Mouse (Mus musculus) adrenal gland, postnatal 25 days (tissue): ENCODE data around the gene Capn11. TPM values are rescaled to one million over a fixed set of nuclear protein-coding genes. Genes with fewer than 3 reads are reported as not detected.

ENCODE experiments used
- DNase-seq: peaks from one replicate; pipeline ENCODE4 v3.0.0; 2021; ENCODE audit warnings: mixed read lengths
- total RNA-seq: library from RNA; stranded (reverse); gene quantifications from 2 replicates; pipeline ENCODE4 v1.2.3, GENCODE M21; 2021

Gene Capn11
- total RNA-seq, 1 experiment from 2014 or later: 0.46 TPM

DNA sequence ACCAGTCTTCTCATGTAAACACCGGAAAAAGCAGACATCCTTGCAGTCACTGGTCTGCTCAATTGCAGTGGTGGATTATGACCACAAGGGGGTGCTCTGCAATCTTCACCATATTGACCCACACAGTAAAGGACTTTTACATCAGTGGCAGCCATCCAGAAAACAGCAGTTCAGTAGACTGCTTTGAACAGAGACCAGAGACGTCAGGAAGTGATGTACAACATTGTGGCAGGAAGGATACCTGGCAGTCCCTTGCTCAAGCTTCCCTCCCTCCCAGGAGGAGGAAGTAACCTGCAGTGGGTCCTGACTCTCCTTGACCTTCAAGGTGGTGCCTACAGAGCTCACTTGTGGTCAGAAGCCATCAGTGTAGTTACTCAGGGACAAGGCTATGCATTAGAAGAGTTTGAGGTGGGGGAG lies 77.5 kb downstream of the Capn11 start:
- peak; percentile 59 for DNase-seq

DNA sequence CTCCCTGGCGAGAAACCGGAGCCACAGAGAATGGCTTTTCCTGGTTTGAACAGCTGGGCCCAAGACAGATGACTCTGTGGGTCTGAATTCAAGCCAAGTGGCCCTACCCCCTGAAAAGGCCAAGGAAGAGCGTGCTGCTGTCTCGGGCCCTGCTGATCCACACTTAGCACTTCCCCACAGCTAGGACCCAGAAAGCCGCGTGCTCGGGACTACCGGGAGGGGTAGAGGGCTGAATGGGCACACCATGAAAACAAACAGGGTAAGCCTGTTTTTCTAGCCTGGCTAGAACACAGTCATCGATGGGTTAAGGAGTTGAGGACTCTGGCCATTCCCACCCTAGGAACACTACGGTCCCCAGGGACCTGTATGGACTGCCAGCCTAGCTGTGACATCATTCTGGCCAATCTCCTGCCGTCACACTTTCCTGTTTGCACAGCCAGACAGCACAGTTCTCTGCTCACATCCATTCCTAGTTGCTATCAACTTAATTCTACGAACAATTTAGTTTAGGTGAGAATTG lies 78.1 kb downstream of the Capn11 start:
- DNase-seq: peak; percentile 31

Other genes with a start within 250 kb of the Capn11 start
- 42.3 and 44.1 TPM in 2 replicates for gene Cdc5l, start 225.6 kb downstream of the Capn11 start, total RNA-seq
- gene Spats1, start 183.9 kb downstream of the Capn11 start, total RNA-seq: 0.24 TPM in 1 of 2 replicates, not detected in the other
- 17.1 and 19.6 TPM in 2 replicates for gene Aars2, start 152.5 kb downstream of the Capn11 start, total RNA-seq
- gene Tcte1, start 135.9 kb downstream of the Capn11 start, total RNA-seq: not detected in 2 replicates
- gene Tmem151b, start 109.6 kb downstream of the Capn11 start, total RNA-seq: 0.15 and 0.19 TPM in 2 replicates
- gene Nfkbie, start 103.6 kb downstream of the Capn11 start, total RNA-seq: 3.1 and 3.6 TPM in 2 replicates
- gene Slc35b2, start 95.5 kb downstream of the Capn11 start, total RNA-seq: 59.6 and 74.2 TPM in 2 replicates
- gene Hsp90ab1, start 86.1 kb downstream of the Capn11 start, total RNA-seq: 1,940 and 2,378 TPM in 2 replicates
- gene Slc29a1, start 59.7 kb downstream of the Capn11 start, total RNA-seq: 151 and 173 TPM in 2 replicates
- gene Mymx, start 57.2 kb downstream of the Capn11 start, total RNA-seq: not detected in 2 replicates
- gene Mrpl14, start 27.0 kb upstream of the Capn11 start, total RNA-seq: 101 and 124 TPM in 2 replicates
- gene Tmem63b, start 27.6 kb upstream of the Capn11 start, total RNA-seq: 51.6 TPM in 2 replicates
- gene 1600014C23Rik, start 74.5 kb upstream of the Capn11 start, total RNA-seq: not detected in 2 replicates